In genomic region chr3:128226503-128226902, GRCm38 (mm10) we compare ENCODE assay signal across 15 mouse cellular contexts.
"Had no signal": no experiment of that assay in that cellular context is flagged by ENCODE, and none has a peak within 500 bp of the region (broad histone marks: within the 10 kb centered on the region; RNA-seq: fewer than 3 reads in every experiment).

No protein-coding gene starts in this region.

- DNase-seq: layer of hippocampus, adult 9-11 months; liver; lung, adult 2 months; lung, postnatal 36 days; spleen, adult 18-20 months; thymus, adult 18-20 months; thymus, postnatal 14 days had no signal

- H3K9ac ChIP-seq: limb, embryonic 12.5 days; liver, embryonic 14.5 days; midbrain, embryonic 13.5 days; neural tube, embryonic 15.5 days had no signal

- ATAC-seq: hindbrain, embryonic 16.5 days; inflammation-experienced regulatory T-cells, adult 6 months; intestine, postnatal 0 days; lung, postnatal 0 days; midbrain, embryonic 13.5 days had no signal

- H3K27ac ChIP-seq: limb, embryonic 12.5 days; liver, embryonic 14.5 days; midbrain, embryonic 13.5 days; neural tube, embryonic 15.5 days had no signal

- H3K4me3 ChIP-seq: limb, embryonic 12.5 days; midbrain, embryonic 13.5 days; neural tube, embryonic 15.5 days had no signal

- H3K27me3 ChIP-seq: limb, embryonic 12.5 days had no signal

- H3K9me3 ChIP-seq: limb, embryonic 12.5 days; midbrain, embryonic 13.5 days; neural tube, embryonic 15.5 days had no signal

- H3K36me3 ChIP-seq: limb, embryonic 12.5 days; midbrain, embryonic 13.5 days; neural tube, embryonic 15.5 days had no signal

- H3K4me2 ChIP-seq: limb, embryonic 12.5 days; midbrain, embryonic 13.5 days; neural tube, embryonic 15.5 days had no signal
